Mouse (Mus musculus) MEL (cell line): ENCODE measurements around the gene Krt28. TPM values are rescaled to one million over a fixed set of nuclear protein-coding genes. Genes with fewer than 3 reads are reported as not detected.

Experiments
- DNase-seq: peaks from one replicate; pipeline ENCODE4 v3.0.0; 2011; ENCODE audit warnings: low read depth, low spot score
- H3K27ac ChIP-seq: 2 replicates; pipeline ENCODE4 v1.5.1; 2012; ENCODE audit warnings: low read depth, mild to moderate bottlenecking, control low read depth, low read length, moderate library complexity; ENCODE audit not compliant: control insufficient read depth
- H3K27me3 ChIP-seq, 2 experiments: fragments of 150-350 bp in 1 of 2; sonication (generic) in 1 of 2; 2 replicates each; pipeline ENCODE4 v1.6.1; 2012; ENCODE audit warnings: low read length in 2 of 2, mild to moderate bottlenecking in 2 of 2, improper control_type of control experiment in 1 of 2, moderate library complexity in 1 of 2; ENCODE audit not compliant: insufficient read depth in 2 of 2, control insufficient read depth in 1 of 2
- H3K36me3 ChIP-seq, 2 experiments: 2 replicates each; pipeline ENCODE4 v1.6.1; 2012 to 2014; ENCODE audit warnings: low read length in 2 of 2, improper control_type of control experiment in 1 of 2, inconsistent platforms in 1 of 2, mild to moderate bottlenecking in 1 of 2; ENCODE audit not compliant: insufficient read depth in 2 of 2, control insufficient read depth in 1 of 2
- H3K4me1 ChIP-seq, 2 experiments: fragments of 150-350 bp in 1 of 2; sonication (generic) in 1 of 2; 2 replicates each; pipeline ENCODE4 v1.6.1; 2012; ENCODE audit warnings: low read length in 2 of 2, improper control_type of control experiment in 1 of 2, mild to moderate bottlenecking in 1 of 2; ENCODE audit not compliant: insufficient read depth in 2 of 2, control insufficient read depth in 1 of 2
- H3K4me3 ChIP-seq, 2 experiments: fragments of 150-350 bp in 1 of 2; sonication (generic) in 1 of 2; 2 replicates each; pipeline ENCODE4 v1.5.1; 2012; ENCODE audit warnings: low read depth in 2 of 2, low read length in 2 of 2, mild to moderate bottlenecking in 2 of 2, moderate library complexity in 2 of 2, control low read depth in 1 of 2, improper control_type of control experiment in 1 of 2; ENCODE audit not compliant: control insufficient read depth in 1 of 2, insufficient read depth in 1 of 2
- H3K79me2 ChIP-seq: 2 replicates; pipeline ENCODE4 v1.6.1; 2012; ENCODE audit warnings: mild to moderate bottlenecking, low read length, moderate library complexity; ENCODE audit not compliant: control insufficient read depth, poor library complexity, insufficient read depth
- H3K9ac ChIP-seq: 2 replicates; pipeline ENCODE4 v1.6.1; 2012; ENCODE audit warnings: low read depth, mild to moderate bottlenecking, control low read depth, low read length, moderate library complexity; ENCODE audit not compliant: control insufficient read depth, poor library complexity, severe bottlenecking
- H3K9me3 ChIP-seq: fragments of 150-350 bp; sonication (generic); replicated peaks from 2 replicates; pipeline ENCODE4 v1.6.1; 2012; ENCODE audit warnings: mild to moderate bottlenecking, low read length, improper control_type of control experiment, moderate library complexity; ENCODE audit not compliant: insufficient read depth
- BHLHE40 ChIP-seq: IDR thresholded peaks from 2 replicates; pipeline ENCODE4 v1.6.1; 2012; ENCODE audit warnings: low read depth, mild to moderate bottlenecking, inconsistent platforms, low read length, improper control_type of control experiment, borderline replicate concordance
- CHD2 ChIP-seq: IDR thresholded peaks from 2 replicates; pipeline ENCODE4 v1.6.1; 2011; ENCODE audit warnings: low read length, improper control_type of control experiment
- CTCF ChIP-seq, 3 experiments: IDR thresholded peaks in 2 of 3; conservative IDR thresholded peaks in 1 of 3; 2 replicates each; pipeline ENCODE4 v1.5.1; 2011 to 2012; ENCODE audit warnings: low read length in 3 of 3, low read depth in 2 of 3, mild to moderate bottlenecking in 2 of 3, improper control_type of control experiment in 1 of 3, inconsistent platforms in 1 of 3, mixed read lengths in 1 of 3, moderate library complexity in 1 of 3; ENCODE audit not compliant: control insufficient read depth in 1 of 3, insufficient read depth in 1 of 3, poor library complexity in 1 of 3, severe bottlenecking in 1 of 3
- ELF1 ChIP-seq: IDR thresholded peaks from 2 replicates; pipeline ENCODE4 v1.6.1; 2014; ENCODE audit warnings: low read depth, mild to moderate bottlenecking, inconsistent platforms, low read length, improper control_type of control experiment, moderate library complexity
- EP300 ChIP-seq, 2 experiments: IDR thresholded peaks; 2 replicates each; pipeline ENCODE4 v1.6.1; 2011; ENCODE audit warnings: improper control_type of control experiment in 2 of 2, low read length in 2 of 2, low read depth in 1 of 2, mild to moderate bottlenecking in 1 of 2
- ETS1 ChIP-seq: IDR thresholded peaks from 2 replicates; pipeline ENCODE4 v1.6.1; 2012; ENCODE audit warnings: low read depth, mild to moderate bottlenecking, inconsistent platforms, low read length, improper control_type of control experiment, moderate library complexity
- GABPA ChIP-seq: IDR thresholded peaks from 2 replicates; pipeline ENCODE4 v1.6.1; 2012; ENCODE audit warnings: low read depth, mild to moderate bottlenecking, inconsistent platforms, low read length, improper control_type of control experiment, moderate library complexity
- GATA1 ChIP-seq: IDR thresholded peaks from 2 replicates; pipeline ENCODE4 v1.6.1; 2011; ENCODE audit warnings: low read depth, low read length, improper control_type of control experiment
- JUND ChIP-seq: IDR thresholded peaks from 2 replicates; pipeline ENCODE4 v1.6.1; 2011; ENCODE audit warnings: low read depth, mild to moderate bottlenecking, improper control_type of control experiment, low read length
- MAX ChIP-seq: IDR thresholded peaks from 2 replicates; pipeline ENCODE4 v1.6.1; 2011; ENCODE audit warnings: low read length, improper control_type of control experiment
- MAZ ChIP-seq: IDR thresholded peaks from 2 replicates; pipeline ENCODE4 v1.6.1; 2012; ENCODE audit warnings: low read depth, mild to moderate bottlenecking, inconsistent platforms, low read length, improper control_type of control experiment
- MYB ChIP-seq: IDR thresholded peaks from 2 replicates; pipeline ENCODE4 v1.6.1; 2011; ENCODE audit warnings: mild to moderate bottlenecking, low read depth, low read length, improper control_type of control experiment
- MYC ChIP-seq: IDR thresholded peaks from 2 replicates; pipeline ENCODE4 v1.6.1; 2011; ENCODE audit warnings: low read depth, mild to moderate bottlenecking, low read length, improper control_type of control experiment, moderate library complexity
- NELFE ChIP-seq: IDR thresholded peaks from 2 replicates; pipeline ENCODE4 v1.6.1; 2011; ENCODE audit warnings: low read depth, low read length, improper control_type of control experiment
- NRF1 ChIP-seq: IDR thresholded peaks from 2 replicates; pipeline ENCODE4 v1.6.1; 2014; ENCODE audit warnings: low read depth, mild to moderate bottlenecking, inconsistent platforms, low read length, improper control_type of control experiment, moderate library complexity; ENCODE audit not compliant: poor library complexity, insufficient read depth, severe bottlenecking
- POLR2A ChIP-seq, 2 experiments: IDR thresholded peaks; 2 replicates each; pipeline ENCODE4 v1.6.1; 2011 to 2012; ENCODE audit warnings: low read length in 2 of 2, mild to moderate bottlenecking in 2 of 2, control low read depth in 1 of 2, improper control_type of control experiment in 1 of 2, low read depth in 1 of 2, moderate library complexity in 1 of 2; ENCODE audit not compliant: control insufficient read depth in 1 of 2, insufficient read depth in 1 of 2, poor library complexity in 1 of 2
- POLR2AphosphoS5 ChIP-seq: IDR thresholded peaks from 2 replicates; pipeline ENCODE4 v1.6.1; 2012; ENCODE audit warnings: low read depth, borderline replicate concordance, mild to moderate bottlenecking, inconsistent platforms, low read length, moderate library complexity, mixed read lengths
- RAD21 ChIP-seq: IDR thresholded peaks from 2 replicates; pipeline ENCODE4 v1.6.1; 2011; ENCODE audit warnings: mild to moderate bottlenecking, low read depth, low read length, improper control_type of control experiment
- SMC3 ChIP-seq: IDR thresholded peaks from 2 replicates; pipeline ENCODE4 v1.6.1; 2011; ENCODE audit warnings: low read depth, low read length, improper control_type of control experiment
- TAL1 ChIP-seq: IDR thresholded peaks from 2 replicates; pipeline ENCODE4 v1.6.1; 2012; ENCODE audit warnings: mild to moderate bottlenecking, inconsistent platforms, low read length, moderate library complexity, mixed read lengths
- TBP ChIP-seq: IDR thresholded peaks from 2 replicates; pipeline ENCODE4 v1.8.0; 2011; ENCODE audit warnings: low read depth, low read length, improper control_type of control experiment
- TCF12 ChIP-seq: IDR thresholded peaks from 2 replicates; pipeline ENCODE4 v1.6.1; 2014; ENCODE audit warnings: low read depth, mild to moderate bottlenecking, inconsistent platforms, low read length, improper control_type of control experiment, moderate library complexity
- UBTF ChIP-seq: IDR thresholded peaks from 2 replicates; pipeline ENCODE4 v1.6.1; 2012; ENCODE audit warnings: low read depth, mild to moderate bottlenecking, inconsistent platforms, low read length, improper control_type of control experiment, moderate library complexity, borderline replicate concordance; ENCODE audit not compliant: insufficient read depth
- USF1 ChIP-seq: IDR thresholded peaks from 2 replicates; pipeline ENCODE4 v1.6.1; 2014; ENCODE audit warnings: low read depth, mild to moderate bottlenecking, inconsistent platforms, low read length, improper control_type of control experiment, moderate library complexity
- ZC3H11A ChIP-seq: IDR thresholded peaks from 2 replicates; pipeline ENCODE4 v1.6.1; 2012; ENCODE audit warnings: low read depth, mild to moderate bottlenecking, inconsistent platforms, low read length, improper control_type of control experiment
- ZKSCAN1 ChIP-seq: IDR thresholded peaks from 2 replicates; pipeline ENCODE4 v1.6.1; 2012; ENCODE audit warnings: low read depth, mild to moderate bottlenecking, inconsistent platforms, low read length, improper control_type of control experiment, moderate library complexity
- ZMIZ1 ChIP-seq: IDR thresholded peaks from 2 replicates; pipeline ENCODE4 v1.6.1; 2012; ENCODE audit warnings: low read depth, mild to moderate bottlenecking, inconsistent platforms, low read length, improper control_type of control experiment, moderate library complexity
- polyA plus RNA-seq, 2 experiments: library from polyadenylated mRNA; stranded (reverse) in 1 of 2; unstranded in 1 of 2; fragments of >175 nt in 1 of 2; fragments of >200 nt in 1 of 2; gene quantifications; 2 replicates each; pipeline versions ENCODE4 v1.2.1 to v1.2.4; 2012; ENCODE audit warnings: low replicate concordance in 2 of 2, low read depth in 1 of 2; ENCODE audit not compliant: insufficient read length in 2 of 2, insufficient read depth in 1 of 2, missing spikeins in 1 of 2
- total RNA-seq: library from RNA; depleted of rRNA; stranded (reverse); fragments of 300-350 nt; gene quantifications from 2 replicates; pipeline ENCODE4 v1.2.3, GENCODE M21; 2012

Gene Krt28
- total and polyA plus RNA-seq, 3 experiments, result not detected

GRCm38 (mm10) chr11:99379568-99379967 is 4.9 kb upstream of the Krt28 start:
- H3K9ac ChIP-seq, result no peak overlapping the region
- no peak; the same call in none of the 2 replicates for TF ChIP-seq RAD21
- no peak for TF ChIP-seq JUND
- peak; percentile 98 for TF ChIP-seq SMC3
- TF ChIP-seq ELF1, result no peak
- no peak for TF ChIP-seq POLR2A (IDR thresholded peaks at IDR 0.05; ENCODE audit: control insufficient read depth in 1 of 2, insufficient read depth in 1 of 2, low read depth in 1 of 2, low read length in 2 of 2, poor library complexity in 1 of 2)
- no peak for TF ChIP-seq CHD2
- no peak for TF ChIP-seq MYB
- TF ChIP-seq ZKSCAN1, result no peak
- no peak for TF ChIP-seq TAL1
- no peak for TF ChIP-seq MAZ
- TF ChIP-seq GABPA, result no peak
- no peak for TF ChIP-seq UBTF
- TF ChIP-seq TBP, result no peak
- TF ChIP-seq USF1, result no peak
- no peak for TF ChIP-seq BHLHE40
- peak; percentile 44; the same call in 1 of the 2 replicates for TF ChIP-seq MYC
- no peak for TF ChIP-seq EP300 (IDR thresholded peaks at IDR 0.05; ENCODE audit: low read depth in 1 of 2, low read length in 2 of 2)
- TF ChIP-seq ZC3H11A, result peak; percentile 97
- TF ChIP-seq NELFE, result no peak
- no peak for TF ChIP-seq NRF1
- TF ChIP-seq ZMIZ1, result no peak
- TF ChIP-seq CTCF (IDR thresholded peaks at IDR 0.05 in 2 of 3, conservative IDR thresholded peaks at IDR 0.05 in 1 of 3; ENCODE audit: control insufficient read depth in 1 of 3, insufficient read depth in 1 of 3, low read depth in 2 of 3, low read length in 3 of 3, poor library complexity in 1 of 3, severe bottlenecking in 1 of 3), result peak in 2 of 3 experiments; percentile 72 to 97
- no peak for TF ChIP-seq TCF12
- TF ChIP-seq GATA1, result no peak
- TF ChIP-seq MAX, result peak; percentile 48; the same call in 1 of the 2 replicates
- no peak for TF ChIP-seq ETS1
- no peak for TF ChIP-seq POLR2AphosphoS5
- TF ChIP-seq, all 39 proteins: peak for 5
- DNase-seq, result peak; percentile 84
- Histone ChIP-seq H3K27ac (no peak overlapping the region), H3K27me3 (peaks cover 2 to 6% of the 10 kb centered on the region in 2 experiments; a peak in 3 of 4 replicates), H3K4me3 (no peak overlapping the region), H3K9me3 (no peaks in the 10 kb centered on the region), H3K4me1 (no peaks in the 10 kb centered on the region), H3K79me2 (no peaks in the 10 kb centered on the region), H3K36me3 (no peaks in the 10 kb centered on the region)
